Mouse (Mus musculus) E14TG2a.4 (cell line): ENCODE data around the gene Mypn.

ENCODE experiments used
- H3K27me3 ChIP-seq: 2 replicates; pipeline ENCODE4 v1.6.1; 2014; ENCODE audit warnings: low read length, control low read depth; ENCODE audit not compliant: insufficient read depth
- H3K36me3 ChIP-seq: 2 replicates; pipeline ENCODE4 v1.6.1; 2014; ENCODE audit warnings: low read length, control low read depth; ENCODE audit not compliant: insufficient read depth
- H3K4me1 ChIP-seq: replicated peaks from 2 replicates; pipeline ENCODE4 v1.6.1; 2014; ENCODE audit warnings: low read depth, low read length, control low read depth
- H3K4me3 ChIP-seq: replicated peaks from 2 replicates; pipeline ENCODE4 v1.5.1; 2014; ENCODE audit warnings: mild to moderate bottlenecking, low read length
- H3K9me3 ChIP-seq: 2 replicates; pipeline ENCODE4 v1.6.1; 2014; ENCODE audit warnings: low read length, control low read depth
- CTCF ChIP-seq: conservative IDR thresholded peaks from 2 replicates; pipeline ENCODE4 v1.5.1; 2014; ENCODE audit warnings: low read length
- NANOG ChIP-seq: IDR thresholded peaks from 2 replicates; pipeline ENCODE4 v1.6.1; 2014; ENCODE audit warnings: borderline replicate concordance, low read length, mixed read lengths
- POU5F1 ChIP-seq: IDR thresholded peaks from 2 replicates; pipeline ENCODE4 v1.6.1; 2014; ENCODE audit warnings: low read length, borderline replicate concordance

Mypn gene

DNA sequence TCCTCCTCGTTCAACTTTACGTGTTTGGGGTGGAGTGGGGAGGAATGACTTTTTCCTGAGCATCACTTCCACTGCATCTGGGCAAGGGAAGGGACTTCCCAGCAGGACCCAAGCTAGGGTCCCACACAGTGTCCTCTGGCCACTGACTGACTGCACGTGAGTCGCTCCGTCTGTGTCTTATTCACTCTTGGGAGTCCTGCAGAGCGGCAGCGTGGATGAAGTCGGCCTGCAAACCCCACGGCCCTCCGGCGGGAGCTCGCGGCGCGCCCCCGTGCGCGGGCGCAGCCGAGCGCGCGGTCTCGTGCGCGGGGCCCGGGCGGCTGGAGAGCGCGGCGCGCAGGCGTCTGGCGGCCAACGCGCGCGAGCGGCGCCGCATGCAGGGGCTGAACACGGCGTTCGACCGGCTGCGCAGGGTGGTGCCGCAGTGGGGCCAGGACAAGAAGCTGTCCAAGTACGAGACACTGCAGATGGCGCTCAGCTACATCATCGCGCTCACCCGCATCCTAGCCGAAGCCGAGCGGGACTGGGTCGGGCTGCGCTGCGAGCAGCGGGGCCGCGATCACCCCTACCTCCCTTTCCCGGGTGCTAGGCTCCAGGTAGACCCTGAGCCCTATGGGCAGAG is 103.7 kb downstream of the Mypn start:
- Histone ChIP-seq H3K9me3 (peaks cover 33% of the 10 kb centered on the region), H3K4me3 (peak overlapping the region; percentile 82), H3K36me3 (no peaks in the 10 kb centered on the region), H3K4me1 (peaks cover 6% of the 10 kb centered on the region), H3K27me3 (peaks cover 45% of the 10 kb centered on the region)
- no peak for TF ChIP-seq CTCF

DNA sequence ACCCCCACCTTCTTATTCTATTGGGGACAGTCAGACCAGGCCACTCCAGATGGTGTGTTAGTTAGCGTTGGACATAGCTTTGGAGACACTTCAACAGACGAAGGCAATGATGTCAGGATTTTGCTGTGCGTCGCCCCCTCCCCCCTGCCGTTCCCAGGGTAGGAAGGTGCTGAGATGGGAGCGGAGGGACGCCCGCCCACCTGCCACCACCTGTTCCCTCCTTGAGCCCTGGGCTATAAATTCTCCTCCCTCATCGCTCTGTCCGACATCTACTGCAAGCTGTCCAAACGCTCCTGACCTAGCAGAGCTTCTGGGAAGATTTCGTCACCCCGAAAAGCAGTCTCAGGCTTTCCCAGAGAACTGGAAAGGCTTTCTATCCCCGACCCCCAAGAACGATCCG is 104.2 kb downstream of the Mypn start, which contains the start of gene Atoh7:
Gene Atoh7, plus strand, starts transcription at position 131 of the 400 bp plus-strand sequence.
- H3K36me3 ChIP-seq: no peaks in the 10 kb centered on the region
- peaks cover 47% of the 10 kb centered on the region for H3K27me3 ChIP-seq
- peaks cover 6% of the 10 kb centered on the region for H3K4me1 ChIP-seq
- TF ChIP-seq NANOG: no peak
- no peak for TF ChIP-seq POU5F1
- no peak for TF ChIP-seq CTCF
- H3K9me3 ChIP-seq: peaks cover 33% of the 10 kb centered on the region
- H3K4me3 ChIP-seq: peak within 1 kb of the TSS; percentile 82

DNA sequence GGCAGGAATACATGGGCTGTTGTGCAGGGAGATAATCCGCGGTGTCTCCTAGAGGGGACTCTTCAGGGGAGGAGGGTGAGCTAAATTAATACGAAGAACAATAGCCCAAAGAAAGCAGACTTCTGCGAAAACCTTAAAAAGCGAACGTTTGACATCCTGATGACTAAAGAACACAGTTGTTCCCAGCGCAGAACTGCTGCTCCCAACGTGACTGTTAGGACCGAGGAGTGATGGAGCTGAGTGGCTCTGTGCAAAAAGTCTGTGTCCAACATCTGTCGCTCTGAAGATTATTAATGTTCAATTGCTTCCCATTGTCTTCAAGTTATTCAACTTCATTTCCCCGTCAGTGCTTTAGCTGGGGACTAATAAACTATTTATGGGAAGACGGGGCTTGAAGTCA is 105.6 kb downstream of the Mypn start:
- Histone ChIP-seq H3K4me1 (peaks cover 6% of the 10 kb centered on the region), H3K4me3 (no peak overlapping the region), H3K27me3 (peaks cover 56% of the 10 kb centered on the region), H3K9me3 (peaks cover 26% of the 10 kb centered on the region), H3K36me3 (no peaks in the 10 kb centered on the region)
- no peak for TF ChIP-seq NANOG
- TF ChIP-seq CTCF: no peak
- no peak for TF ChIP-seq POU5F1

DNA sequence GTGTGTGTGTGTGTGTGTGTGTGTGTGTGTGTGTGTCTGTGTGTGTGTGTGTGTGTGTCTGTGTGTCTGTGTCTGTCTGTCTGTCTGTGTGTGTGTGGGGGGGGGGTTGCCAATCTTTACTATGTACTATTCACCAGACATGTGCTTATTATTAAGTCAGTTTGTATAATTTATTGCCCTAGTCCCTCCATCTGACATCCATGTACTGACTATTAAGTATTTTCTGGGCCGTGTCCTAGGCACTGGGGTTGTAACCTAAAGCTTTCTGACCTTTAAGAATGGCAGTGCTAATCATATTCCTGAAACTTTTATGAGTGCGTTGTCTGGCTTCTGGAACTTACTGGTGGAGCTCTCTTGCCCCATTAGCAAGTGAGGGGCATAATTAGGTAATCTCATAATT is 107.0 kb downstream of the Mypn start:
- H3K4me3 ChIP-seq: no peak overlapping the region
- H3K9me3 ChIP-seq: peaks cover 12% of the 10 kb centered on the region
- peaks cover 10% of the 10 kb centered on the region for H3K4me1 ChIP-seq
- TF ChIP-seq CTCF (no peak), NANOG (no peak), POU5F1 (no peak)
- H3K36me3 ChIP-seq: no peaks in the 10 kb centered on the region
- peaks cover 69% of the 10 kb centered on the region for H3K27me3 ChIP-seq

DNA sequence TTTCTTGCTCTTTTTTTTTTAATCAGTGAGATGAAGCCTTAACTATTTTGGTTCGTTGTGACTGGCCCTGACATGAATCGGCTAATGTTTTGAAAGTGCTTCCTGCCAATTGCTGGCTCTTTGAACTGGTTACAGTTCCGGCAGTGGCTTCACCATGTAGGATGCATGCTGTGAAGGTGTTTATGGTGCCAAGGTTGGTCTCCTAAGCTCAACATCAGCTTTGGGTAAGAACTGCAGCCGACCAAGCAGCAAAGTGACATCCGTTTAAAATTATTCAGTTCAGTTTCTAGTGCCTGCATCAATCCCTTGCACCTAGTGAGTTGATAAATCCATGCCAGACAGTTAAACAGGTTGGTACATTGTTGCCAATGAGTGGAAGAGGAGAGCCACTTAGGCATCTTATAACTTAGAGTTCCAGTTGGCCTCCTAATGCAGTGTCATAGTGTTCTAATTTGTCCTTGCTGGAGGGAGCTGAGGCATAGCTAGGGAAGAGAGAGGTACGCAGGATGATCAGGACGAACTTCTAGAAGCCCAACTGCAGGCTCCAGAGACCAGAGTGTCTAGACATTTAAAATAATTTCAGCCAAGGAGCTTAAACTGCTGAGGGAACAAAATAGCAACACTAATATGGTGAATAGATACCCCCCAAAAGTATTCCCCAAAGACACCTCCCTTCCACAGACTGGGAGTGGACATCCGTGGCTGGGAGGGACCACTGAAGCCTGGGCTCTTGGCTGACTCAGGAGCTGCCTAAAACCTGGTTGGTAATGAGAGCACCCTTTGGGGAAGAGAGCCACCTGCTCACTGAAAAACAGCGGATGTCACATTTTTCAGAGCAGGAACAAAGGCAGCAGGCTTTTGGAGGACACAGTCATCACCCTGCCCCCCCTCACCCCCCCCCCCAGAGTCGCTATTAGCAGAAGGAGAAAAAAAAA is 110.9 kb downstream of the Mypn start:
- H3K36me3 ChIP-seq: no peaks in the 10 kb centered on the region
- H3K9me3 ChIP-seq: no peaks in the 10 kb centered on the region
- TF ChIP-seq NANOG (no peak), CTCF (no peak), POU5F1 (no peak)
- peaks cover 57% of the 10 kb centered on the region for H3K27me3 ChIP-seq
- peaks cover 32% of the 10 kb centered on the region for H3K4me1 ChIP-seq
- H3K4me3 ChIP-seq: no peak overlapping the region

DNA sequence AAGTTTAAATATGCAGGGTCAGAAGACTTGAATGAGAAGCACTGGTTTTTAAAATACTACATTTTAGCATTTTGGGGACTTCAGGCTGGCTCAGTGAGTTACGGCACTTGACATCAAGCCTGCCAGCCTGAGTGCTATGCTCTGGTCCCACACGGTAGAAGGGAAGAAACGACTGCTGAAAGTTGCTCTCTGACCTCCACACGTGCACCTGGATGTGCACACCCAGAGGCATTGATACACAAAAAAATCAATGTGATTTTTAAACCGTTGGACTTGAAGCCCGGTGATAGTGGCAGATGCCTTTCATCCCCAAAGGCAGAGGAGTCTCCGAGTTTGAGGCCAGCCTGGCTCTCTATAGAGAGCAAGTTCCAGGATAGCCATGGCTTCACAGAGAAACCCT is 111.8 kb downstream of the Mypn start:
- H3K4me1 ChIP-seq: peaks cover 32% of the 10 kb centered on the region
- no peaks in the 10 kb centered on the region for H3K36me3 ChIP-seq
- H3K27me3 ChIP-seq: peaks cover 52% of the 10 kb centered on the region
- H3K4me3 ChIP-seq: no peak overlapping the region
- TF ChIP-seq POU5F1: no peak
- TF ChIP-seq CTCF: no peak
- TF ChIP-seq NANOG: no peak
- H3K9me3 ChIP-seq: no peaks in the 10 kb centered on the region

DNA sequence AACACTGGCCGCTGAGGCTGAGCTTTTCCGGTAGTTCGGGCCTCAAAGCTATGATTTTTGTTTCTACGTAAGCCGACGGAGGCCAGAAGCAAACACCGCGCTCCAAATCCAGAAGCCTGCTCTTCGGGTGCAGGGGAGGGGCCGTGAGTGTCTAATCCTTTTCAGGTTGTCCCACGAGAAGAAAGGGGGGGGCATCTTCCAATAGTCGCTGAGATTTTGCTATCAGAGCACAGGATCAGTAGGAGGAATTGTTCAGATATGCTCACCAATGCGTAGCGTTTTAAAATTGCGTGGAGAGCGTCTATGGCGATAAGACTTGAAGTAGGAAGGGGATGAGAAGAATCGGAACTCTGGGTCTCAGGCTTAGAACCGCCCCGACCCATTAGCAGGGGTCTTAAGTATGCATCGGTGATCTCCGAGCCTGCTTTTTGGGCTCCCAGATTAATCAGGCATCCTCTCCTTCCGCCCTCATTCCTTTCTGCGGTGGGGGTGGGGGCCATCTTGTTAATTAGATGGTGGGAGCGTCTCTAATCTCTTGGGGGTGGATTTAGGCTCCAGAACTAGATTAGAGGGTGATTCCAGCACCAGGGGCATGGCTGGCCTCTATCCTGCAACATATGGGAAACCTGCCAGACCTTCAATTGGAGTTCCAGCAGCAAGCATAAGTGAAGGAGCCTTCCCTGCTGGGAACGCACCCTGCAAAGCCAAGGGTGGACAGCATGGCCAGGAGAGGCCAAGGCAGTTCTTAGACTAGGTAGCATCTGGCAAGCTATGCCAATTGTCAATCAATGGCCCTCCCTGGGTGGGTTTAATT is 113.8 kb downstream of the Mypn start:
- H3K4me3 ChIP-seq: peak overlapping the region; percentile 68
- H3K9me3 ChIP-seq: no peaks in the 10 kb centered on the region
- H3K4me1 ChIP-seq: peaks cover 38% of the 10 kb centered on the region
- H3K36me3 ChIP-seq: no peaks in the 10 kb centered on the region
- peaks cover 38% of the 10 kb centered on the region for H3K27me3 ChIP-seq
- TF ChIP-seq NANOG: no peak
- no peak for TF ChIP-seq POU5F1
- TF ChIP-seq CTCF: no peak

DNA sequence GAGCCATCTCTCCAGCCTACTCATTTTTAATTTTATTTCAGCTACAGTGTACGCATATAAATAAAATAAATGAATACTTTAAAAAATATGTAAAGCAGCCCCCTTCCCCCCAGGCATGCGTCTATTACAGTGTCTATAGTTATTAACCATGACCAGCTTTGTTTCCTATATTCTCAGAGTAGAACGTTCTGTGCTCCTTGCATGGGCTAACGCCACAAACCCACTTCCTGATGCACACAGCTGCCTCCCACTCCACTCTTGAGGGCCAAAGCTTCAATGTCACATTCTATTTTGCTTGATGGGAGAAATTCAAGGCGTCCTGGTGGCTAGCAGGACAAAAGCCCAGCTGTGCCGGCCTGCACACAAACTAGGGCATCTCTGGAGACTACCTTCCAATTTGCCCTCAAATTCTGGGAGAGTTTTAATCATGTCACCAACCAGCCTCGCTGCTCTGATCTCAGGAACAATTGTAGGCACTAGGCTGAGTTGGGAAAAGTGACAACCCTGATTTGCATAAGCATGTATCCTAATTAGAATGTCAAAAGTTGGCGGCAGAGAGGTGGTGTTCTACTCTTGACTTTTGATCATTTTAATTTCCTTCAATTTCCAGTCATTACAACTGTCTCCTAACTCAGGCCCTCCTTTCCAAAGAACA is 114.5 kb downstream of the Mypn start:
- no peaks in the 10 kb centered on the region for H3K9me3 ChIP-seq
- H3K4me3 ChIP-seq: peak overlapping the region; percentile 68
- peaks cover 43% of the 10 kb centered on the region for H3K4me1 ChIP-seq
- peaks cover 33% of the 10 kb centered on the region for H3K27me3 ChIP-seq
- no peaks in the 10 kb centered on the region for H3K36me3 ChIP-seq
- TF ChIP-seq CTCF (no peak), POU5F1 (peak; percentile 63; the same call in 1 of the 2 replicates), NANOG (peak; percentile 91)
